Mouse (Mus musculus) limb, embryonic 14.5 days (tissue): ENCODE measurements around the gene Ubxn10. TPM values are rescaled to one million over a fixed set of nuclear protein-coding genes. Genes with fewer than 3 reads are reported as not detected.

Experiments used
- ATAC-seq: fragments of 200-750 bp; cut with Nextera tagmentation; 2 replicates; pipeline ENCODE4 v1.8.0; 2017; ENCODE audit warnings: low read depth, moderate number of reproducible peaks, moderate TSS enrichment; ENCODE audit not compliant: low FRiP score
- DNase-seq: peaks from one replicate; pipeline ENCODE4 v3.0.0-alpha.2; 2015; ENCODE audit warnings: low spot score
- H3K27ac ChIP-seq: fragments of 300-500 bp; sonication (generic); replicated peaks from 2 replicates; pipeline ENCODE4 v1.5.1; 2014; ENCODE audit warnings: low read depth, mild to moderate bottlenecking, low read length, moderate library complexity, mixed read lengths
- H3K27me3 ChIP-seq: fragments of 300-500 bp; sonication (generic); 2 replicates; pipeline ENCODE4 v1.6.1; 2014; ENCODE audit warnings: low read length, mixed read lengths; ENCODE audit not compliant: control insufficient read depth, insufficient read depth
- H3K36me3 ChIP-seq: fragments of 300-500 bp; sonication (generic); 2 replicates; pipeline ENCODE4 v1.6.1; 2014; ENCODE audit warnings: mild to moderate bottlenecking, low read length, moderate library complexity, mixed read lengths; ENCODE audit not compliant: control insufficient read depth, insufficient read depth
- H3K4me1 ChIP-seq: fragments of 300-500 bp; sonication (generic); 2 replicates; pipeline ENCODE4 v1.6.1; 2014; ENCODE audit warnings: antibody characterized with exemption, low read length, mixed read lengths; ENCODE audit not compliant: control insufficient read depth, insufficient read depth
- H3K4me2 ChIP-seq: fragments of 300-500 bp; sonication (generic); replicated peaks from 2 replicates; pipeline ENCODE4 v1.6.1; 2014; ENCODE audit warnings: low read depth, mild to moderate bottlenecking, low read length, moderate library complexity; ENCODE audit not compliant: severe bottlenecking
- H3K4me3 ChIP-seq: fragments of 300-500 bp; sonication (generic); replicated peaks from 2 replicates; pipeline ENCODE4 v1.5.1; 2014; ENCODE audit warnings: low read length
- H3K9ac ChIP-seq: fragments of 300-500 bp; sonication (generic); 2 replicates; pipeline ENCODE4 v1.6.1; 2014; ENCODE audit warnings: mild to moderate bottlenecking, low read depth, low read length, moderate library complexity; ENCODE audit not compliant: severe bottlenecking
- H3K9me3 ChIP-seq: fragments of 300-500 bp; sonication (generic); 2 replicates; pipeline ENCODE4 v1.6.1; 2016; ENCODE audit warnings: low read length; ENCODE audit not compliant: control insufficient read depth
- POLR2A ChIP-seq: fragments of 200-500 bp; IDR thresholded peaks from 2 replicates; pipeline ENCODE4 v1.8.0; 2012; ENCODE audit warnings: inconsistent platforms, mild to moderate bottlenecking, moderate library complexity, borderline replicate concordance; ENCODE audit not compliant: insufficient read depth, insufficient read length; ENCODE audit errors: extremely low read depth
- WGBS: fragments of 180-500 bp; shearing (Covaris S2); extraction: QIAGEN DNeasy Blood & Tissue Kit; methylation state at CpG from one replicate; pipeline ENCODE4 v1.1.7; 2014; 5-methylcytosine and 5-hydroxymethylcytosine counted together
- polyA plus RNA-seq, 2 experiments: library from polyadenylated mRNA; depleted of rRNA in 1 of 2; stranded (reverse) in 1 of 2; unstranded in 1 of 2; fragments of >200 nt; fragmentation: Nextera tagmentation in 1 of 2; extraction: Ambion mirVana in 1 of 2; gene quantifications; 2 replicates each; pipeline versions ENCODE4 v1.2.1 to v1.2.3; 2012 to 2014

Gene Ubxn10
- polyA plus RNA-seq, 2 experiments, result 0.88 to 1.0 TPM

DNA sequence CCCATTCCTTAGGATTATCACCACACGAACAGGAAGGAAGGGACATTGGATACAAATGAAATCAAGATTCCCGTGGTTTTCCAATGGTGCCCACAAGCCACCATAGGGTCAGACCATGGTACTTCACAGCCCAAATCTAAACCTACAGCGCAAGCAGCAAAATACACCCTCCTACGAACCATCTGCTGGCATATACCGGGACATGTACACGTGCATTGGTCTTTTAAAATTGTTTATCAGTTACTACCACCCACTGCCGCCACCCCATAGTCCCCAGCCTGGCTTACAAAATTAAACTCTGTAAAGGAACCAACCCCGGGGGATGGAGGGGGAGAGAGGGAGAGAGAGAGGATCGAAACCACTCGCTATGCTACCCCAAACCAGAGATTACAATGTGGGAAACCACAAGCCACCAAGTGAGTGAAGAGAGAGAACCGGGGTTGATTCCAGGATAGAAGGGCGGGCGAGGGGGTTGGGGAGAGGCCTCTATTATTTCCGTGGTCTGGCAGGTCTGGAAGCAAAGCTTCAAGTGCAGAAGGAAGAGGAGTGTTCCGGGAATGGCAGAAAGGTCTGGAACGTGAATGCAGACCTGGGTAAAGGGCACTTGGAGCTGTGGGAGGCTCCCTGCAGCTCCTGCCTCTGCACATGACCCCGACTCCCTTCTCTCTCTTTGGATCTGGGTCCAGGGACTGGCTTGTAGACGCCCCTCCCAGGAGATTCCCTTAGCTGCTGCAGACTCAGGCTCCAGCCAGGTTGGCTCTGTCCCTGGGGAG lies 12.4 kb downstream of the Ubxn10 start, which contains the start of gene Pla2g2c:
Pla2g2c (plus strand) TSS at position 439 of the 773 bp plus-strand sequence.
- DNase-seq, result no peak
- H3K27ac ChIP-seq, result no peak within 1 kb of the TSS; the same call in 1 of the 2 replicates
- H3K27me3 ChIP-seq, result no peaks in the 10 kb centered on the region
- TF ChIP-seq POLR2A, result no peak
- peak within 1 kb of the TSS; percentile 26 for H3K4me3 ChIP-seq
- H3K9ac ChIP-seq, result peak within 1 kb of the TSS; percentile 46
- H3K4me1 ChIP-seq, result peaks cover 21% of the 10 kb centered on the region
- ATAC-seq, result no peak
- 42% methylated on average over 17 of the region's 18 CpGs for WGBS
- H3K4me2 ChIP-seq, result peak within 1 kb of the TSS; percentile 57
- H3K36me3 ChIP-seq, result no peaks in the 10 kb centered on the region
- H3K9me3 ChIP-seq, result no peaks in the 10 kb centered on the region

DNA sequence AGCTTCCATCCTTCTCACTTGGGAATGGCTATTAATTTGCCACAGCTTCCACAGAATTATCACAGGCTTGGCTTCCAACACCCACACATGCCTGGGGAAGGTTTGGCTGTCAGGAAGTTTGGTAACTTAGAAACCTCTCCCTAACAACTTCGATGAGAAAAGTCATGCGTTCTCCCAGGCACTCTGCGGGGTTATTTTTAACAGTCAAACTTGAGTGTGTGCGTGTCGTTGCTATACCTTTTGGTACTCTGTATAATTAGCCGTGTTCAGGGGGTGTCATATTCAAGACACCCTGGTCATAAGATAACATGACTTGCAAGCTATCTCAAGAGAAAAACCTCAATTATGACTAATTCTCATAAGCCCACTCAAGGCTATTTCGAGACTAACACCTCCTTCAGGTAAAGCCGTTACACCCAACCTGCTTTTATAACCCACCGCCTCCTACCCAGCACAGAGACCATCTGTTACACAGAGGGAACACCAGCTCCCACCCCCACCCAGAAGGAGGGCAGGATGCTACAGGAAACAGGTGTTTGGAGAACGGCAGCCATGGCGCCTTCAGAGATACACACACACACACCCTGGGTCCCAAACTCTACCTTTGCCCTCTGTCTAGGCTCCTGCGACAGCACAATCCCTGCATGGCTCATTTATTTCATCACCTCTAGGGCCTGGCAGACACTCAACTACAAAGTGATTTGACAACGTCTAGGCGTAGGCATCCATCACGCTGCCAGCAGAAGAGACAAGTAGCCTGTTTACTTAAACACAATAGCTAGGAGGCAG lies 13.3 kb downstream of the Ubxn10 start:
- no peak for TF ChIP-seq POLR2A
- Histone ChIP-seq H3K4me3 (no peak overlapping the region), H3K9ac (no peak overlapping the region), H3K4me1 (peaks cover 21% of the 10 kb centered on the region), H3K27me3 (no peaks in the 10 kb centered on the region), H3K36me3 (no peaks in the 10 kb centered on the region), H3K27ac (no peak overlapping the region), H3K4me2 (no peak overlapping the region), H3K9me3 (no peaks in the 10 kb centered on the region)
- no peak for ATAC-seq
- DNase-seq, result no peak
- 48% methylated on average over 15 of the region's 15 CpGs for WGBS

DNA sequence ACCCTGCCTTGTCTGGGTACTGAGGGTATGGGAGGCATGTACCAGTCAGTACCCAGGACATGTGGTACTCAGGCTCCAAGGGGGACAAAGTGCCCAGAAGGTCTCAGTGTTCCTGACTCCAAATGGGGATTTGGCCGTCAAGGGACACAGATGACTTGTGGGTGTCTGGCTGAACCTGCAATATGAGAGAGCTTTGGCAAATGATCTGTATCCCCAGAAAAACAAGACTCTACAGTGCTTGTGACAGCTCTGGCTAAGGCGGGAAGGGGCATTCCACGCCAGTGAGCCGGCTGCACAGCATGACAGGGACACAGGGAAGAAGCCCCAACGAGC lies 17.7 kb downstream of the Ubxn10 start:
- no peak overlapping the region for H3K4me2 ChIP-seq
- no peaks in the 10 kb centered on the region for H3K36me3 ChIP-seq
- ATAC-seq (no peak), DNase-seq (no peak)
- no peak overlapping the region for H3K27ac ChIP-seq
- no peaks in the 10 kb centered on the region for H3K27me3 ChIP-seq
- 74% methylated on average over 5 of the region's 5 CpGs for WGBS
- no peak for TF ChIP-seq POLR2A
- peaks cover 8% of the 10 kb centered on the region; the same call in 1 of the 2 replicates for H3K4me1 ChIP-seq
- no peak overlapping the region for H3K9ac ChIP-seq
- H3K4me3 ChIP-seq, result no peak overlapping the region
- no peaks in the 10 kb centered on the region for H3K9me3 ChIP-seq

DNA sequence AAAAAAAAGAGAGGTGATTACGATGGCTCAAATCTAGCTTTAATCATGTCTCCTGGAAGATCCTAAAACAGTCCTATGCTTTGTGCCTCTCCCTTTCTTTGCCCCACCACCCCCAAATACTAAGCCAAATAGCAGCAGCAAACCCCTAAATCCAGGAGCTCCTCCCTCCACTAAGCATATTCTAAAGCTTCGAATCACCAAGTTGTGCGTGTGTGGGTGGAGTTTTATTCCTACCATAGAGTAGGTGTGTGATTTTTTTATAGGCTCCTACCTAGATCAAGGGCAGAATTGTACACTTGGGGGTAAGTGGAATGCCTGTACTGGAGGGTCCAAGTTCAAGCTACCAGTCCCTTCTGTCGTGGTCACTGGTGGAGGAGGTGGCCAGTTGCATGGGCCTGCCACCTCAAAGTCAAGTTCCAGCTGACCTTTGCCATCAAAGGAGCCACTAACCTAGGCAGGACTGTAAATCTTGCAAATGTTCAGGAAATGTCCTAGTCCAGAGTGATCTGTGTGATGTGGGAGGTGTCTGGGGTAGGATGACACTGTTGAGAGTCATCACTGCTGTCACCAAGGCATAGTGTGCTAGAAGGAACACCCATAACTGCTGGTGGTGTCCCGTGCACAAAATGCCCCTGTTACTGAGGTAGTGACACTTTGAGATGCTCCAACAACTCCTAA lies 18.2 kb downstream of the Ubxn10 start:
- no peak for ATAC-seq
- 69% methylated on average over 5 of the region's 5 CpGs for WGBS
- Histone ChIP-seq H3K4me3 (no peak overlapping the region), H3K36me3 (no peaks in the 10 kb centered on the region), H3K4me1 (peaks cover 3% of the 10 kb centered on the region; the same call in 1 of the 2 replicates), H3K27me3 (no peaks in the 10 kb centered on the region), H3K9ac (no peak overlapping the region), H3K27ac (no peak overlapping the region), H3K9me3 (no peaks in the 10 kb centered on the region), H3K4me2 (no peak overlapping the region)
- no peak for DNase-seq
- no peak for TF ChIP-seq POLR2A

DNA sequence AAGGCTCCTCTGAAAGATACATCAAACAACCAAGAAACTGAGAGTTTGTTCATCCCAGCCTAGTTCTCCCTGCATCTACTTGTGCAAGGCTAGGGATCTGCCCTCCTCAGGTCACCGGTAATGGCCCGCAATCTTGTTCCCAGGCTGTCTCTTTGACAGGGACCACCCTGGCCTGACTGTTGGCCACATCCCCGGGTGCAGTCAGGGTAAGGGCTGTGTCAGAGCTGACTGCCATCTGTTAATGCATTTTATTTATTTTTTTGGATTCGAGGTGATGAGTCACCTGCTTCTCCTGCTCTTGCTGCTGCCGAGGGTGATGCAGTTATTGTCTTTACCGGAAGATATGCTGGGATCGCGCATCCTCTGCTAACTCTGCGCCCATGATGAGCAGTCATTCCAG lies 20.3 kb downstream of the Ubxn10 start:
- Histone ChIP-seq H3K36me3 (no peaks in the 10 kb centered on the region), H3K27me3 (no peaks in the 10 kb centered on the region), H3K27ac (no peak overlapping the region), H3K4me1 (no peaks in the 10 kb centered on the region), H3K4me2 (no peak overlapping the region), H3K9me3 (no peaks in the 10 kb centered on the region), H3K4me3 (no peak overlapping the region), H3K9ac (no peak overlapping the region)
- 81% methylated on average over 9 of the region's 9 CpGs for WGBS
- TF ChIP-seq POLR2A, result no peak
- no peak for DNase-seq
- no peak for ATAC-seq
